Comparison of ENCODE assay signal across 12 mouse cellular contexts in genomic region chr3:145646009-145646408, GRCm38 (mm10). TPM values are rescaled to one million over a fixed set of nuclear protein-coding genes. Genes with fewer than 3 reads are reported as not detected.
DNase-seq lines count a peak whose midpoint lies in the region; ATAC-seq lines count a peak whose summit lies in the region.
"Had no signal": no experiment of that assay in that cellular context is flagged by ENCODE, and none has a peak within 500 bp of the region (broad histone marks: within the 10 kb centered on the region; RNA-seq: fewer than 3 reads in every experiment).

No protein-coding gene starts in this region.

- 18% methylated on average over 3 of the region's 3 CpGs for WGBS in midbrain, embryonic 12.5 days
- WGBS in midbrain, embryonic 15.5 days: 15% methylated on average over 3 of the region's 3 CpGs
- 29% methylated on average over 3 of the region's 3 CpGs for WGBS in limb, embryonic 13.5 days

- H3K27ac ChIP-seq in midbrain, embryonic 12.5 days (replicated peaks): no peak overlapping the region
- H3K27ac ChIP-seq in midbrain, embryonic 15.5 days: no peak overlapping the region
- H3K27ac ChIP-seq in limb, embryonic 13.5 days: peak overlapping the region; percentile 45; the same call in 1 of the 2 replicates

- H3K4me2 ChIP-seq in midbrain, embryonic 12.5 days (replicated peaks): no peak overlapping the region
- H3K4me2 ChIP-seq in midbrain, embryonic 15.5 days: no peak overlapping the region
- H3K4me2 ChIP-seq in limb, embryonic 13.5 days (replicated peaks): peak overlapping the region; percentile 41

- peak; percentile 69 for ATAC-seq in midbrain, embryonic 12.5 days (ENCODE audit: low FRiP score, low read depth)
- ATAC-seq in midbrain, embryonic 15.5 days (replicated peaks): no peak
- ATAC-seq in limb, embryonic 13.5 days (ENCODE audit: low FRiP score, low read depth): no peak

- intact Hi-C loops in gastrocnemius, postnatal 36 days (cut with DNase I): loop anchor here (5.0 to 10.0 kb wide), 2 partner anchors 81 to 259 kb away; no protein-coding TSS in a partner anchor

- no peaks in the 10 kb centered on the region for H3K9me3 ChIP-seq in midbrain, embryonic 12.5 days
- no peaks in the 10 kb centered on the region for H3K9me3 ChIP-seq in midbrain, embryonic 15.5 days
- H3K9me3 ChIP-seq in limb, embryonic 13.5 days: no peaks in the 10 kb centered on the region

- peak; percentile 86 for DNase-seq in heart, adult 11 months
- no peak for DNase-seq in heart, postnatal 4 days
- DNase-seq in layer of hippocampus, postnatal 25 days (ENCODE audit: extremely low spot score in 1 of 2, low spot score in 1 of 2): no peak
- no peak for DNase-seq in gastrocnemius, postnatal 36 days
- DNase-seq in layer of hippocampus, postnatal 36 days: no peak
- DNase-seq: B cell, adult 2 months; gastrocnemius, adult 2 months; kidney, adult 11 months had no signal

- no peaks in the 10 kb centered on the region for H3K36me3 ChIP-seq in midbrain, embryonic 12.5 days
- H3K36me3 ChIP-seq in midbrain, embryonic 15.5 days (replicated peaks): no peaks in the 10 kb centered on the region
- H3K36me3 ChIP-seq in limb, embryonic 13.5 days: peaks cover 17% of the 10 kb centered on the region

- H3K27me3 ChIP-seq in midbrain, embryonic 12.5 days: peaks cover 44% of the 10 kb centered on the region
- peaks cover 11% of the 10 kb centered on the region for H3K27me3 ChIP-seq in midbrain, embryonic 15.5 days (replicated peaks)
- no peaks in the 10 kb centered on the region for H3K27me3 ChIP-seq in limb, embryonic 13.5 days

- no peak overlapping the region for H3K9ac ChIP-seq in midbrain, embryonic 12.5 days (replicated peaks)
- no peak overlapping the region for H3K9ac ChIP-seq in midbrain, embryonic 15.5 days
- H3K9ac ChIP-seq in limb, embryonic 13.5 days: no peak overlapping the region

- H3K4me1 ChIP-seq in midbrain, embryonic 12.5 days: peaks cover 53% of the 10 kb centered on the region
- peaks cover 23% of the 10 kb centered on the region for H3K4me1 ChIP-seq in midbrain, embryonic 15.5 days
- H3K4me1 ChIP-seq in limb, embryonic 13.5 days: peaks cover 55% of the 10 kb centered on the region

- no peak overlapping the region for H3K4me3 ChIP-seq in midbrain, embryonic 12.5 days
- H3K4me3 ChIP-seq in midbrain, embryonic 15.5 days: no peak overlapping the region
- no peak overlapping the region; the same call in 1 of the 2 replicates for H3K4me3 ChIP-seq in limb, embryonic 13.5 days
- H3K4me3 ChIP-seq: gastrocnemius, adult 2 months had no signal

RNA-seq across cellular contexts. Expression of gene Ccn1, which starts 3.8 kb away (rescaled TPM):
- 10 to 100 TPM; 50.7 to 73.3 TPM for total RNA-seq in heart, postnatal 4 days (2021)
- 22.5 and 29.2 TPM in 2 replicates for polyA plus RNA-seq in midbrain, embryonic 12.5 days (2016; fragmentation: Nextera tagmentation; extraction: Ambion mirVana)
- 8.3 and 9.1 TPM in 2 replicates for polyA plus RNA-seq in midbrain, embryonic 15.5 days (2015; fragmentation: Nextera tagmentation; extraction: Ambion mirVana)
- 102 and 104 TPM in 2 replicates for polyA plus RNA-seq in limb, embryonic 13.5 days (2015; fragmentation: Nextera tagmentation; extraction: Ambion mirVana)
- 1 to 10 TPM; 4.7 to 5.0 TPM for total RNA-seq in layer of hippocampus, postnatal 25 days (2021)
- total RNA-seq in gastrocnemius, postnatal 36 days (2021): 10 to 100 TPM; 18.1 to 23.3 TPM
- 1 to 10 TPM; 4.4 TPM for total RNA-seq in layer of hippocampus, postnatal 36 days (2021)
- total RNA-seq: hematopoietic stem cell, adult 5-6 weeks had no signal
